Mouse (Mus musculus) midbrain, embryonic 11.5 days (tissue): Measurements from ENCODE around the gene Uimc1. TPM values are rescaled to one million over a fixed set of nuclear protein-coding genes. Genes with fewer than 3 reads are reported as not detected.
"Not testable (repeated sequence)": the region's sequence is repeated elsewhere in the genome, so short reads cannot be mapped to it uniquely, and the experiment has no call there.

Source experiments
- ATAC-seq: fragments of 200-750 bp; cut with Nextera tagmentation; 2 replicates; pipeline ENCODE4 v1.8.0; 2017; ENCODE audit warnings: moderate TSS enrichment, moderate library complexity; ENCODE audit not compliant: low FRiP score
- DNase-seq: peaks from one replicate; pipeline ENCODE4 v3.0.0; 2015; ENCODE audit warnings: low spot score; ENCODE audit errors: missing footprints
- H3K27ac ChIP-seq: fragments of 300-500 bp; sonication (generic); 2 replicates; pipeline ENCODE4 v1.5.1; 2014; ENCODE audit warnings: low read depth, low read length
- H3K27me3 ChIP-seq: fragments of 300-500 bp; sonication (generic); 2 replicates; pipeline ENCODE4 v1.6.1; 2014; ENCODE audit warnings: mild to moderate bottlenecking, low read length, moderate library complexity, mixed read lengths; ENCODE audit not compliant: control insufficient read depth, insufficient read depth
- H3K36me3 ChIP-seq: fragments of 300-500 bp; sonication (generic); 2 replicates; pipeline ENCODE4 v1.6.1; 2014; ENCODE audit warnings: mild to moderate bottlenecking, low read length, moderate library complexity, mixed read lengths; ENCODE audit not compliant: control insufficient read depth, insufficient read depth
- H3K4me1 ChIP-seq: fragments of 300-500 bp; sonication (generic); 2 replicates; pipeline ENCODE4 v1.6.1; 2014; ENCODE audit warnings: low read length; ENCODE audit not compliant: control insufficient read depth, insufficient read depth
- H3K4me2 ChIP-seq: fragments of 300-500 bp; sonication (generic); 2 replicates; pipeline ENCODE4 v1.6.1; 2014; ENCODE audit warnings: mild to moderate bottlenecking, moderate library complexity
- H3K4me3 ChIP-seq: fragments of 300-500 bp; sonication (generic); 2 replicates; pipeline ENCODE4 v1.5.1; 2014; ENCODE audit warnings: low read depth, low read length
- H3K9ac ChIP-seq: fragments of 300-500 bp; sonication (generic); 2 replicates; pipeline ENCODE4 v1.6.1; 2014; ENCODE audit warnings: low read length
- H3K9me3 ChIP-seq: fragments of 300-500 bp; sonication (generic); 2 replicates; pipeline ENCODE4 v1.6.1; 2016; ENCODE audit warnings: low read length; ENCODE audit not compliant: control insufficient read depth
- WGBS: fragments of 180-500 bp; shearing (Covaris S2); extraction: QIAGEN DNeasy Blood & Tissue Kit; methylation state at CpG from one replicate; pipeline ENCODE4 v1.1.7; 2014; 5-methylcytosine and 5-hydroxymethylcytosine counted together
- polyA plus RNA-seq: library from polyadenylated mRNA; unstranded; fragments of >200 nt; fragmentation: Nextera tagmentation; extraction: Ambion mirVana; gene quantifications from 2 replicates; pipeline ENCODE4 v1.2.1, GENCODE M21; 2014

The Uimc1 gene
- polyA plus RNA-seq, 1 experiment from 2014 or later: 26.7 TPM

- Histone ChIP-seq H3K4me2 (peak within 1 kb of the TSS; percentile 67), H3K4me1 (peaks cover 7% of the 10 kb centered on the region), H3K4me3 (peak within 1 kb of the TSS; percentile 76), H3K9ac (peak within 1 kb of the TSS; percentile 93), H3K27ac (peak within 1 kb of the TSS; percentile 80), H3K9me3 (no peaks in the 10 kb centered on the region), H3K27me3 (no peaks in the 10 kb centered on the region), H3K36me3 (no peaks in the 10 kb centered on the region; the same call in 1 of the 2 replicates)
- DNase-seq: peak; percentile 99
- under 1% methylated on average over 63 of the region's 66 CpGs for WGBS
- ATAC-seq: peak; percentile 92
Observed at GRCm38 (mm10) chr13:55105045-55105952, 5.2 kb upstream of the Uimc1 start, which contains the start of gene Zfp346. Zfp346 (plus strand) TSS chr13:55105311.

- 72% methylated on average over 2 of the region's 2 CpGs for WGBS
- Histone ChIP-seq H3K9ac (no peak overlapping the region), H3K9me3 (no peaks in the 10 kb centered on the region), H3K36me3 (no peaks in the 10 kb centered on the region; the same call in 1 of the 2 replicates), H3K27ac (no peak overlapping the region), H3K27me3 (no peaks in the 10 kb centered on the region), H3K4me1 (peaks cover 13% of the 10 kb centered on the region), H3K4me2 (no peak overlapping the region), H3K4me3 (no peak overlapping the region)
- ATAC-seq (no peak), DNase-seq (no peak)
Observed at GRCm38 (mm10) chr13:55103351-55103750, 3.3 kb upstream of the Uimc1 start.

GRCm38 (mm10) chr13:55102366-55102765 is 2.3 kb upstream of the Uimc1 start:
- Histone ChIP-seq H3K4me2 (no peak overlapping the region), H3K4me3 (no peak overlapping the region), H3K27ac (no peak overlapping the region), H3K27me3 (no peaks in the 10 kb centered on the region), H3K36me3 (no peaks in the 10 kb centered on the region), H3K9me3 (no peaks in the 10 kb centered on the region), H3K9ac (no peak overlapping the region), H3K4me1 (peaks cover 13% of the 10 kb centered on the region)
- ATAC-seq (no peak), DNase-seq (no peak)
- 92% methylated on average over 3 of the region's 3 CpGs for WGBS

- Histone ChIP-seq H3K9me3 (no peaks in the 10 kb centered on the region), H3K4me1 (peaks cover 13% of the 10 kb centered on the region), H3K27ac (no peak overlapping the region), H3K4me3 (no peak overlapping the region), H3K9ac (no peak overlapping the region), H3K36me3 (no peaks in the 10 kb centered on the region), H3K27me3 (no peaks in the 10 kb centered on the region), H3K4me2 (no peak overlapping the region)
- ATAC-seq: no peak
- DNase-seq: no peak
- WGBS: 94% methylated on average over 11 of the region's 11 CpGs
Observed at GRCm38 (mm10) chr13:55101627-55102026, 1.5 kb upstream of the Uimc1 start.

- WGBS: 41% methylated on average over 20 of the region's 20 CpGs
- H3K9me3 ChIP-seq: no peaks in the 10 kb centered on the region
- no peak overlapping the region for H3K27ac ChIP-seq
- H3K9ac ChIP-seq: peak overlapping the region; percentile 95
- H3K4me2 ChIP-seq: peak overlapping the region; percentile 47
- DNase-seq (peak; percentile 87), ATAC-seq (peak; percentile 31; the same call in 1 of the 2 replicates)
- H3K36me3 ChIP-seq: no peaks in the 10 kb centered on the region
- no peaks in the 10 kb centered on the region for H3K27me3 ChIP-seq
- H3K4me1 ChIP-seq: peaks cover 7% of the 10 kb centered on the region
- peak overlapping the region; percentile 83 for H3K4me3 ChIP-seq
Observed at GRCm38 (mm10) chr13:55099066-55099725, 904 bp downstream of the Uimc1 start.

GRCm38 (mm10) chr13:55097841-55098240 is 2.3 kb downstream of the Uimc1 start:
- H3K4me3 ChIP-seq, H3K4me2 ChIP-seq, H3K27ac ChIP-seq, H3K9me3 ChIP-seq, H3K9ac ChIP-seq, H3K27me3 ChIP-seq, H3K36me3 ChIP-seq, DNase-seq, H3K4me1 ChIP-seq, ATAC-seq: not testable (repeated sequence)
- 86% methylated on average over 3 of the region's 3 CpGs for WGBS

GRCm38 (mm10) chr13:55092588-55092987 is 7.5 kb downstream of the Uimc1 start:
- DNase-seq (no peak), ATAC-seq (no peak)
- Histone ChIP-seq H3K4me2 (no peak overlapping the region), H3K4me1 (no peaks in the 10 kb centered on the region), H3K9me3 (no peaks in the 10 kb centered on the region), H3K27ac (no peak overlapping the region), H3K4me3 (no peak overlapping the region), H3K36me3 (peaks cover 2% of the 10 kb centered on the region), H3K9ac (no peak overlapping the region), H3K27me3 (no peaks in the 10 kb centered on the region)
- 95% methylated on average over 4 of the region's 4 CpGs for WGBS

- H3K36me3 ChIP-seq: 0 out of 2 replicates have a peak, but pooled peaks cover 2% of the 10 kb centered on the region
- ATAC-seq: no peak
- no peak overlapping the region for H3K4me3 ChIP-seq
- no peak for DNase-seq
- 59% methylated on average over 5 of the region's 5 CpGs for WGBS
- H3K9me3 ChIP-seq: no peaks in the 10 kb centered on the region
- H3K27me3 ChIP-seq: no peaks in the 10 kb centered on the region
- no peaks in the 10 kb centered on the region for H3K4me1 ChIP-seq
- no peak overlapping the region for H3K4me2 ChIP-seq
- H3K9ac ChIP-seq: no peak overlapping the region; the same call in 1 of the 2 replicates
- H3K27ac ChIP-seq: no peak overlapping the region
Observed at GRCm38 (mm10) chr13:55075597-55075996, 24.5 kb downstream of the Uimc1 start.

GRCm38 (mm10) chr13:55071322-55071721 is 28.8 kb downstream of the Uimc1 start:
- no peaks in the 10 kb centered on the region for H3K4me1 ChIP-seq
- H3K4me3 ChIP-seq: no peak overlapping the region
- H3K9me3 ChIP-seq: no peaks in the 10 kb centered on the region
- H3K36me3 ChIP-seq: 0 out of 2 replicates have a peak, but pooled peaks cover 2% of the 10 kb centered on the region
- DNase-seq: peak; percentile 89
- WGBS: 3% methylated on average over 3 of the region's 3 CpGs
- H3K27me3 ChIP-seq: no peaks in the 10 kb centered on the region
- H3K9ac ChIP-seq: no peak overlapping the region
- no peak for ATAC-seq
- no peak overlapping the region for H3K4me2 ChIP-seq
- no peak overlapping the region for H3K27ac ChIP-seq
